Mouse (Mus musculus): ENCODE measurements at regions not wholly inside any gene's neighbourhood (a gene's known extent, or its start where the extent isn't known, plus 50 kb on each side); places are given as distances from the start of the nearest gene placed in this dataset.

DNA sequence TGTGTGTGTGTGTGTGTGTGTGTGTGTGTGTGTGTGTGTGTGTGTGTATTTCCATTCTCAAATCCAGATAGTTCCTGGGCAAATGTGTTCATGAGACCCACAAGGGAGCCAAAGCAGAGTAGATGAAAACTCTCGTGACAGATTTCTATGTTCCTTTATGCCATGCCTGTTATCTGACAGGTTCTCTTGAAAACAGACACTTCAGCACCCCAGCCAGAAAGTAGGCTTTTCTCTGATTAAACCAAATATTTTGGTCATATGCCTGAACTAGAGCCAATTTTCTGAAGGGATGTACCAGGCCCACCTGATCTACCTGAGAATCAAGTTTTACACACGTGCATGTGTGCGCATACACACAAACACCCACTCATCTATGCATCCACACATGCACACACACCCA lies 95.5 kb downstream of the Psat1 start:
- no peak for DNase-seq

DNA sequence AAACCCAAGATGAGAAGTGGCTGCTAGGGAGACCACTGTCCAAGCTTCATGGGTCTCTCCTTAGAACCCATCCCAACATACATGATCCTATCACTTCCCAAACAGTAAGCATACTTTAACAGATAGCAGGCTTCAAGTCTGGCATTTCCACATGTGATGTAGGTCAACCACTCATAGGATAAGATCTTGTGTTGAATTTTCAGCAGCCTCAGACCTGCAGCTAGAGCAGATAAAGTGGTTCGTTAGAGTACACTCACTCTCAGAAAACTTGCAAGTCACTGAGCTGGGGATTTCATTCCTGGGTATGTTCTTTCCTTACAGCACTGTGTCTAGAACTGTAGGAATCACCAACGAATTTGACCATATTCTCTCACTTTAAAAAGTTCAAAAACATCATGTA lies 96.4 kb downstream of the Psat1 start:
- no peak for DNase-seq

DNA sequence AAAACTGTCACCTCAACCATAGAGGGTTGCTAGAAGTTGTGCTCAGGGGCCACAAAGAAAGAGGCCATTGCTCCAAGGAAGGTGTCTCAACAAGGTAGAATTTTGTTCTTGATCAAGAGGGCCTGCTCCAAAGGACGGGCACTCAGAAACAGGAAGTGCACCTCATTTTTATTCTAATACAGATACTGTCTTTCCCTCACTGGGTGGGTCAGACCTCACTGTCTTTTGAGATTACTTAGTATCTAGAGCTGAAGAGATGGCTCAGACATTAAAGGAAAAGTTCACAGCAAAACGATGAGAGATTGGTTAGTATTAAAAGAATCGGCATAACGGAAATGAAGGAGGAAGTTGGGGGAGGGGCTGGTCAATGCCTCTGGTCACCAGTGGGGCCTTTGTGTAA lies 97.9 kb downstream of the Psat1 start:
- no peak for DNase-seq

DNA sequence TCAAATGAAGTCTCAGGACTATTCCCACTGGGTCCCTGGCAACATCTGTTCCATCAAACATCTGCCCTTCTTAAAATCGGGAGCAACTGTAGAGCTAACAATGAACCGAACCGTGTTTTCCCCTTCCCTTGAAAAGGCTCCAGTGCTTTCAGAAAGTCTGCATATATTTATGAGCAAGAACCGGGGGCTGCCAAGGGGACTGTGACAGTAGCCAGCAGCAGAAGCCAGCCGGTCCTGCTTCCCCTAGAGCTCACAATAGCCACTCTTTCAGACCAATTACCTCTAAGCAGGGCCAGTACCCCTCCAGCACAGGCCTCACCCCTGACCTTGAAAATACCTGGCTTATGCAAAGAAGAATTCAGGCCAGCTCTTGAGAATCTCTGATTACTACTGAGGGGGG lies 108.8 kb downstream of the Psat1 start:
- no peak for DNase-seq

DNA sequence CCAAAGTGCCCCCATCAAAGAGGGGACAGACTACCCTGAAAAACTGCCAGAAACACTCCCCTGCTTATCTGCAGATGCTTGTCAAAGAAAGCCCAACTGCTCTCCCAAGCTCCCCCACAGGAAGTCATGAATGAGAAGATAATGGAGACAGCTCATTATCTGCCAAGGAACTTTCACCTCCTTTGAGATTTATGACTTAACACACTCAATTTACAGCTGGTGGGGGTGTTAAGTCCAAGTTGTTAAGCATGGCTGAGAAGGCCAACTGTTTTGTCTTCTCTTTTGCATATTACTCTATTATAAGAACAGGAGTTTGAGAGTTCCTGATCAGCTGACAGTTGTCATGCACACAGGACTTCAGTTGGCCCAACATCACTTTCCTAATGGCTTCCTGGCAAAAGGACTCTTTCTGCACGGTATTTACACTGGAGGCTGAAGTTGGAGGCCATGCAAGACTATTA lies 109.4 kb downstream of the Psat1 start:
- peak; percentile 15 to 38 for DNase-seq

DNA sequence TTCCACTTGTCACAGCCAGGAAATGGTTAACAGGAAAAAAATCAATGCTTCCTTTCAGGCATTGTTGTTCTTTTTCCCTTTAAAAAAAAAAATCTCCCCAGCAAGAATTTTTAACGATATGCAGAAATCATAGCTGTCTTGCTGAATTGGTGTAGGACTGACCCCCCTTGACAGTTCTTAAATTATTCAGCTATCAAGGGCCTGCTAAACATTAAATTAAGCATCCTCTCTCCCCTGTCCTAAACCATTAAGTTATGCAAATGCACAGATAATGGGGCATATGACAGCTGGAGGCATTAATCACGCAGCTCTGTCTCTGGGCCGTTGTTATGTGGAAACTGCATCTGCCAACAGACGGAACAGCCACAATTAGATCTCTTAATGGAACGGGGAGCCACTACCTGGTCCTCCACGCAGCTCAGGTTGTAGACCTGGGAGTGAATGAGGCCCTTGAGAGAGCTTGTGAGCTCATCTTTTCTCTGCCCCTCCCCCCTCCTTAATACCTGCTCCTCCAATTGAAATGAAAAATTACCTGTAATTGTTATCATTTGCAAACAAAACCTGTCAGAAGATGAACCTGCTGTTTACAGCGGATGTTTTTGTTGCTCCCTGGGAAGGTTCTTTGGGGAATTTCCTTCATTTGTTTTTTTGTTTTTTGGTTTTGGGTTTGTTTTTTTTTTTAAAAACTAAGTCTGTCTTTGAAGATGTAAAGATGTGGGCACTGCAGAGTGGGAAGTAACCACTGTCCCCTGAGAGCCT lies 110.0 kb downstream of the Psat1 start:
- DNase-seq, result no peak

DNA sequence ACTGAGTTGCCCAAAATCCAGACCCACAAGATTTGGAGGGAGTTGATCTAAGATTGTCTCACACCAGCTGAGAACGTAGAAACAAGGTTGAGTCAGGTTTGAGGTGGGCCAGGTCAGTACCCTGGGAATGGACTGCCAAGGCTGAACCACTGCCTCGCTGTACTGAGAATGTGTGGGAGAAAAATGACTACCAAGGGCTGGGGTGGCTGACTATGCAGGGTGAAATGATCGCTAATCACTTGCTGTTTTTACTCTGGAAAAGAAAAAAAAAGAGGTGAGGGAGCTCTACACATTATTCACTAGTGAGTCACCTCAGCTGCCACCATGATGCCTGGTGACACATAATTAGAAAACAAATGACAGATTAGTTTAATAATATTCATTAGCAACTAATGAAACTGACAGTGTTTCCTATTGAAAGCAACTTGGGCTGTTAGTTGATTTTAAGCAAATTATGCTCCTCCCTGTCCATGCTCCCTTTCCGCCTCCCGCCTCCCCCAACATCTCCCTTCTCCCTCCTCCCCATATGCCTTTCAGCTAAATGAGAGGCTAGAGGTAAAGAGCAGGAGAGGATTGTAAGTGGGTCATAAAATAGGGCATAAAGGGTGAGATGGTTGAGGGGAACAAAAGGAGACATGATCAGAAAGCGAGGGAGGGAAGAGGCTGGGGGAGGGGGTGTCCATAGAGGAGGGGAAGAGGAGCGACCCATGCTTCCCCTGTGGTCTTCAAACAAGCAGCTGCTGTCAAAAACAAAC lies 110.8 kb downstream of the Psat1 start:
- DNase-seq, result no peak

DNA sequence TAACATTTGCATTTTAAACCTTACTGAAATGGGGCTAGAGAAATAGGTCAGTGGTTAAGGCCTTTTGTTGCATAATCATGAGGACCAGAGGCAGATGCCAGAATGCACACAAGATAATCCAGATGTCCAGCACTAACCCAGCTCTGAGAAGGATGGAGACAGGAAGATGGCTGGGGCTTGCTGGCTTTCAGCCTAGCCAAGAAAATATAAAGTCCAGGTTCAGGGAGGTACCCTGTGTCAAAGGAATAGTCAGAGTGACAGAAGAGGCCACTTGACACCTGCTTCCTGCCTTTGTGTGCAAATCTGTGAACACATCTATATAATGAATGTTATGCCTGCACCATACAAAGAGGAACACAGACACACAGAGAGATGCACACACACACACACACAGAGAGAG lies 116.8 kb downstream of the Psat1 start:
- no peak for DNase-seq

DNA sequence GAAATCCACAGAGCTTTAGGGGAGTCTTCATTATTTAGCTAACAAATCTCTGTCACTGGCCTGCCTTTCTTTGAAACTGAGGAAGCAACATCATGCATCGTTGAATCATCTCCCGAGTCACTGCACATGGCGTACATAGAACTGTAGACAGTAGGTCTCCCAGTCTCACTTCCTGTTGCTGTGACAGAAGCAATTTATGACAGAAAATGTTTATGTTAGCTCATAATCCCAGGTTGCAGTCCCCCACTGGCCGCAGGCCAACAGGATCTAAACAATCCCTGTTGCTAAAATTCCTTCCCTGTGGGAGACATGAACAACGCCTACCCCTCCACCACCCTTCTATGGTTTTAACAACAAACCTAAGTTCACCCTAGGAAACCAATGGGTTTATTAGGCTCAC lies 118.0 kb downstream of the Psat1 start:
- no peak for DNase-seq

DNA sequence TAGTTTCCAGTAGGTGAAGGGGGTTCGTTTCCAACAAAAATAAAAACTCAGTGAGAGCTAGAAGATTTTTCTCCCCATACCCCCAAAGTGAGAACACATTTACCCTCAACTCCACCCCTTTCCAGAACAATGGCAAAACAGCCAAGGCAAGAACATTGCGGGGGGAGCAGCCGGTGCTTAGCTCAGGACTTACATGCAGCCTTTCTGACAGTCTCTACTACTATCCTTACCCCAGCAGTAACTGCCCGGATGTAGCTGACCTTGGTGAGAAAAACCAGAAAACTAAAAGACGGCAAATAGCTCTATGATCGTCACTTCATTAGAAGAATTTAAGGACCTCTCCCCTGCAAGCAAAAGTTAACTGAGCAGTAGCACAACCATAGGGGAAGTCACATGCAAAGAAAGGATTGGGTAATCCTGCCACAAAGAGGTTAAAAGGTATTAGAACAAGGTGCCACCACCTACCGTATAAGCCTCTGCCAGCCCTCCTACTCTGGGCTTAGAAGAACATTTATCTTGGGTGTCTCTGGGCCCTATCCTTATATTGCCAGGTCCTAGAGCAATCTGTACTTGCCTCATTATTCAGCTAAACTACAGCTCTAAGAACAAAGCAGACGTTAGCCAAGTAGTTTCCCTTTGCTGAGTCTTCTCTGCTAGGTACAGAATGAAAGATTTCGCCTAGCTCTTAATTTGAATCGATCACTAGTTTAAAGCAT lies 119.0 kb downstream of the Psat1 start:
- no peak for DNase-seq

DNA sequence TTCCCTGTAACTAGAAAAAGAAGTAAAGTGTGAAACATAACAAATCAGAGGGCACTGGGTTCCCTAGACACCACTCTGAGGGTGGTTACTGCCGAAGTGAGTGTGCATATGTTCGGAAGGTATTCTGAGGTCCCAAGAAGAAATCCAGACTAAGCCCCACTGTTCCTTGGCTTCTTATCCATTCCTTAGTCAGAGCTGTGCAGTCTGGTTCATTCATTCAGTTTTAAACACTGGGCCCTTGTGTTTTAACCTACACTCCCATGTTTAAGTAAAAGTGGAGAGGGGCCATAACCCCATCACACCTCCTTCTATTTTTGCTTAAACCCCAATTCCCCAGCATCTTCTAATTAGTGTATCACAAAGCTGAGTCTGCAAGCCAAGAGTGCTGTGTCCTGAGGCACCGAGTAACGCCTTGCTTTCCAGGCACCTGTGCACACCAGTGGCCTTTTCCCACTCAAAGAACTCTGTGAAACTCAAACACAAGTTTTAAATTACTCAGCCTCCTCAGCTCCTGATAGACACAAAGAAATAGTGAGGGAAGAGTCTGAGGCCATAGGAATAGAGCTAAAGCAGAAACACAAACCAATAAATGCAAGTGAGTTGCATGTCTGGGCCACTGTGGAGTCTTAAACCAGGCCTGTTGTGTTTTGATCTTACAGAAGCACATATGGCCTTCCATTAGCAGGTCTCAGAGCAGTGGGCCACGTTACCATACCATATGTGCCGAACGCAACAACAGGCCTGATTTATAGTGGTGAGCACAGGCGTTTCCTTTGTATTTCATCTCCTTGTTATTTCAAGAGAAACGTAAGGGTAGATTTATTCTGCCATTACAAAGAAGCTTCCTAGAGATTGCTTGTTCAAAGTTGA lies 119.8 kb downstream of the Psat1 start:
- no peak for DNase-seq

DNA sequence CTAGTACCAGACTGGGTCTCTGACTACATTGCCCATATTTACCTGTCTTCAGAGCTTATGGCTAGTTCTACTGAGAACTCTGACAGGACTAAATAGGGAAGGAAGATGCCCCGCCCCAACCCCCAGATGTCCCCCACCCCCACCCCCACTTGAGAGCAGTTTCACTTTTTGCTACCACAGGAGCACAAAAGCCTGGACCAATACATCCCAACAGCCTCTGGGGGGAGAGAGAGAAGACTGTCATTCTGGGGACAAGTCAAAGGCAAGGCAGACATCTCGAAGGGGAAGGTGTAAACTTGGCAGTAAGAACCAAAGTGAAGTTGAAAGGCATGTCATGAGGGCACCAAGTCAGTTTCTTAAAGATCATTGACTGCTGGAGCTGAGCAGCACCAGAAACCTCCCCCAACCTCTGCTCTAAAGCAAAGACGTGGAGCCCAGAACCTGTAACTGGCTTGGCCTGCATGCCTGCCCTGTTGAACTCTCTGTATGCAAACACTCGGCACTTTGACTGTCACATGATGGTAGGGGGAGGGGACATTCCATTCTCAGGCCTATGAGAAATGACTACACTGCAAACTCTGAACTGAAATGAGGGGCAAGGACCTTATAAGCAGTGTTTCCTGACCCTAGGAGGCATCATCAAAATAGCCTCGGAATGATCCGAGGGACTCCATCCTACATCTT lies 123.3 kb downstream of the Psat1 start:
- no peak for DNase-seq

DNA sequence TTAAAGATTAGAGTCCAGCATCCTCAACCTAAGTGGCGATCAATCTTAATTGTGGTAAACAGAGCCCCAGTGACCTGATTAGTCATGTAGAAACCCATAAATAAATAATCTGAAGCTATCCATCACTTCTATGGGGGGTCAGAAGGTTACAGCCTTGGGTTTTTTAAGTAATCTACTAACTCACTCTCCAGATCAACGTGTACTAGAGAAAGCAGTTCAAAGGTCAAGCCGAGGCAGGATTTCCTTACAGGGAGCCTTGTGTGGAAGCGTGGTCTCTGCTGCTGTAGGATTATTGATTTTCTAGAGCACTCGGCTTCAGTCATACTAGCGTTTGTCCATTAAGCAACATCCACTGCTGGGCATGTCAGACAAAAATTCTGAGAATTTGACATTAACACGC lies 127.1 kb downstream of the Psat1 start:
- no peak for DNase-seq

DNA sequence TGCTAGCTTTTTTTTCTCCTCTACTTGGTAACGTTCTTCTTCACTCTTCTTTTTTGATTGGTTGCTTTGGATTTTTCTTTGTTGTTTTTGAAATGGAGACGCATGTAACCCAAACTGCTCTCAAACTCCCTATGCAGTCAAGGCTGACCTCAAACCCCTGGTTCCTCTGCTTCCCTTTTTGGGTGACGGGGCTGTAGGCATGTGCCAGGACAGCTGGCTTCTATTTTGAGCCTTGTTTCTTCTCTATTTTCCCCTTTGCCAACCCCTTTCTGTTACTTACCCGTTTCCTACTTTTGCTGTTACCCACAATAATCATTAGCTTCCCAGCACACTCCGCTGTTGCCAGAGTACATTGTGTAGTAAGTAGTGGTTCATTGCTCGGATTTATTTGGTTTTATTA lies 132.0 kb downstream of the Psat1 start:
- no peak for DNase-seq

DNA sequence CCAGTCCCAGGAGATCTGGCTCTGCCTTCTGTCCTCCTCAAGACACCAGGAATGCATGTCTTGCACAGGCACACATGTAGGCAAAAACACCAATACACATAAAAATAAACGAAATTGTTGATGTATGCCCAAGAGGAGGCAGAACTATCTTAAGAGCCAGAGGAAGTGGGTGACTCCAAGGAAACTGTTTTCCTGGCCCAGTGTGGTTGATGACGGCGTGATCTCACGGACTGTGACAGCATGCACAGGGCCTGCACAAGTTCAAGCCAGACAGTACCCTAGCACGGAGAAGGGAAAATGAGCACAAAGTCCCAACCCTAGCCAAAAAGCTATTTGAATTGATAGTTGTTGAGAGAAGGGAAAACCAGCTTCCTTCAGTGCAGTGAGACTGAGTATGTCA lies 138.1 kb downstream of the Psat1 start:
- no peak for DNase-seq

DNA sequence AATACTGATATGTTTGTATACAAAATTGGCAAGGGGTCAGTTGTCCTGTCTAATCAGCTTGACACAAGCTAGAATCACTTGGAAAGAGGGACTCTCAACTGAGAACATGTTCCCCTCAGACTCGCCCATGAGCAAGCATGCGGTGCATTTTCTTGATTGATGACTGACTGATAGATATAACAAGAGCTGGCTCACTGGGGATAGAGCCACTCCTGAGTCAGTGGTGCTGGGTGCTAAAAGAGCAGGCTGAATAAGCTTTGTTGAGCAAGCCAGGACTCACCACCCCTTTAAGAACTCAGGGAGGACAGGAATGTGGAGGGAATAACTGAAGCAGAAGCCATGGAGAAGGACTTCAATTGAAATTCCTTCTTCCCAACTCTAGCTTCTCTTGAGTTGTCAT lies 139.5 kb downstream of the Psat1 start:
- no peak for DNase-seq

DNA sequence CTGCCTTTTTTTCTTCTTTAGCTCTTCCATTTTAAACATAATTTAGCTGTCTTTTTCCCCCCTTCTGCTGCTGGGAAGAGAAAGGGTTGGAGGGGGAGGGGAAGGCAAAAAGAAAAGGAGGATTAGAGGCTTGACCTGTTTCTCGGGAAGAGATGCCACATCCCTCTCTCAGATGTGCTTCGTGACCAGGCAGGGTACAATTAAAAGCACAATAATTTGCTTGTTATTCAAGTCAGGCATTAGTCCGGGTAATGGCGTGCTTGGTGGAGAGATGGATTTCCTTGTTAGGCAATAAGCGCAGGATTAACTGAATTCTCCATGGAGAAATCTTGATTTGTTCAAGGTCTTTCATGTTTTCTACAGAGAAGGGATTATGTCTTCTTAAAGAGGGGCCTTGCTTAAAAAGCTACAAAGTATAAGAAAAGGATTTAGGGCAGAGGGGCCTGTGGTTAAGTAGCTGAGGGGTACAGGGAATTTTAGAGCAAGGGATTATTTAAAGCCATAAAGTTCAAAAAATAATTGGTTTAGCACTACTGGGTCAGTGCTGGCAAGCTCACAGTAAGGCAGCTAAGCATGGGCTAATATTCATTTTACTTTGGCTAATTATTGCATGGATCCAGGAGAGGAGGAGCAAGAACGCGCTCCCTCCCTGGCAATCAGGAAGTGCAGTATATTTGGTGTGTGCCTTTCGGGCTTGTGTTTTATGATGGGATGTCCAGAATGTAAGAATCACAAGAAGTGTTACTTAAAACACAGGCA lies 143.8 kb downstream of the Psat1 start:
- no peak for DNase-seq

DNA sequence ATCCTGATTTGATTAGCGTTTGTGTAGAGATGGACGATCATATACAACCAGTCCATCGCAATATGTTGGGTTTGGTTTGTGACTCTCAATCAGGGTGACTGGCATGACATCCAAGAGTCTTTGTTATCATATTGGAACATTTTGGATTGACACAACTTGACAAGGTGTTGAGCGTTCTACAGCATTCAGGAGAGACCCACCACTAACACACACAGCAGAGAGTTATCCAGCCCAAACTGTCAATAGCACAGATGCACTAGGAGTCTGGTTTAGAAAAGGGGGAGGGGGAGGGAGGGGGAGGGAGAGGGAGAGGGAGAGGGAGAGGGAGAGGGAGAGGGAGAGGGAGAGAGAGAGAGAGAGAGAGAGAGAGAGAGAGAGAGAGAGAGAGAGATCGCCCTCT lies 144.5 kb downstream of the Psat1 start:
- no peak for DNase-seq

DNA sequence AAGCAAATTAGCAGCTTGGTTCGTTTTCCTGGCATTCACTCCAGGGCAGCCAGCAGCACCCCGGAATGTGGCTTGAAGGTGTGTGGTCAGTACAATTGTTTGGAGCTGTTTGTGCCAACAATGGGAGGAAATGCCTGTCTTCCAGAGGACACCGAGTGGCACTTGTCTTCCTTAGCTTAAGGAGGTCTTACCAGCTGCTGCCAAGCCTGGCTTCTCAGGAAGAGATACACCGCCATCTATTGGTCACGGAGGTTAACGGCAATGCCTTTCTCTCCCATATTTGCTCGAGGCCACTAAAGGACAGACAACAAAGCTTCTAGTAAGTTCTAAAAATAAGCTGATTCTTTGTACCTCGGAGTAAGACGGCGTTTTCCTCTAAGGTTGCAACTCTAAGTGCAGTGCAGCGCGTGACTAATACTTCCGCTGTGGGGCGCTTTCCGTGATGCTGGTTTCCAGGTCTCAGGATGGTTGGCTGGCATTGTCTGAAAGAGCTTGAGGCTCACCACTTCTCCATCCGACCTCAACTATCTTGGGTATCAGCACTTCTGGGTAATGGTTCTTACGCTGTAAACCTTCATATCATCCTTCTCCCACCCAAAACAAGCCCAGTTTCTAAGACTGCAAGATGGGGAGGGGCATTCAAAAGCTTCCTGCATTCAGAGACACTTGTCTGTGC lies 145.2 kb downstream of the Psat1 start:
- DNase-seq, result peak; percentile 74 to 76

DNA sequence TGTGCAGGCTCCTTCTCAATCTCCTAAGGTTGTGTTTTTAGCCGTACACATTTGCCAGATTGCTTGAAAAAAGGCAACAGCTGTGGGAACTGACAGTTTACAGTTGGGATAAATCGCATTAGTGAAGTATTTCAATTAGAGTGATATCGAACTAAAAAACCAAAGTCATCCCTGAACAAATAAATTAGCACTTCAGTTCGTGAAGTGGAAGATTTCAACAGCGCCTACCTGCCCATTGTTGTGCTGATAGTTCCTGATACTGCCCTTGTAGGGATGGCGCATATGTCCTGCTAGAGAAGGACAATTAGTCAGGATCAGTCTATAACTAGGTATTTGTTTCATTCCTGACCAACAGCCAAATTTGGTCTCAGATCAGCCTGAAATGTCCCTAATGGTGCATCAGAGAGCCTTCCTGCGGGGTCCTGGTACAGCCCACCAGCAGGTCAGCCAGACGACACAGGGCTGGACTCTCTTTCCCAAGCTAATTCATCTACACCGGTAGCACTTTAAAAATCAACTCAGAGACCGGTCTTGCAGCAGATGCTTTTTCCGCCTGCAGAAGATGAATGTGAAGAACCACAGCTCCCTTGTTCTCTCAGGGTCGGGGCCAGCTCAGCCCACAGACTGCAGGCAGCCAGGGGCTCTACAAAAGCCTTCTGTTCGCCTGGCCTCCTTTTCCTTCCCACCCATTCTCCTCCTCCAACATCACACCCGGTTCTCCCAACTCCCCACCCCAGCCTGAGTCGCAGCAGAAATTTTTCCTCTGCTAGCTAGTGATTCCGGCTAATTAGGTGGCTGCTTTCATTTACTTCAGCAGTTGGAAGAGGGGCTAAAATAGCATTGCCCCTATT lies 146.1 kb downstream of the Psat1 start:
- peak in 1 of 2 experiments; percentile 2 for DNase-seq

Measured in kidney, postnatal 25 days (tissue).